Mouse (Mus musculus): ENCODE measurements around the gene Pigo. TPM values are rescaled to one million over a fixed set of nuclear protein-coding genes. Genes with fewer than 3 reads are reported as not detected.

Pigo gene
- total RNA-seq (2021) (10 to 100 TPM; 16.5 to 20.2 TPM), polyA plus RNA-seq (2012; rRNA removed) (21.3 and 25.4 TPM in 2 replicates)
- long read RNA-seq, full-length matches to known transcripts, result 3 of 25 reads
- long read RNA-seq, partial matches to known transcripts, result 8 of 25 reads
- long read RNA-seq, other reads (novel, unspliced or antisense), result 14 of 25 reads

DNA sequence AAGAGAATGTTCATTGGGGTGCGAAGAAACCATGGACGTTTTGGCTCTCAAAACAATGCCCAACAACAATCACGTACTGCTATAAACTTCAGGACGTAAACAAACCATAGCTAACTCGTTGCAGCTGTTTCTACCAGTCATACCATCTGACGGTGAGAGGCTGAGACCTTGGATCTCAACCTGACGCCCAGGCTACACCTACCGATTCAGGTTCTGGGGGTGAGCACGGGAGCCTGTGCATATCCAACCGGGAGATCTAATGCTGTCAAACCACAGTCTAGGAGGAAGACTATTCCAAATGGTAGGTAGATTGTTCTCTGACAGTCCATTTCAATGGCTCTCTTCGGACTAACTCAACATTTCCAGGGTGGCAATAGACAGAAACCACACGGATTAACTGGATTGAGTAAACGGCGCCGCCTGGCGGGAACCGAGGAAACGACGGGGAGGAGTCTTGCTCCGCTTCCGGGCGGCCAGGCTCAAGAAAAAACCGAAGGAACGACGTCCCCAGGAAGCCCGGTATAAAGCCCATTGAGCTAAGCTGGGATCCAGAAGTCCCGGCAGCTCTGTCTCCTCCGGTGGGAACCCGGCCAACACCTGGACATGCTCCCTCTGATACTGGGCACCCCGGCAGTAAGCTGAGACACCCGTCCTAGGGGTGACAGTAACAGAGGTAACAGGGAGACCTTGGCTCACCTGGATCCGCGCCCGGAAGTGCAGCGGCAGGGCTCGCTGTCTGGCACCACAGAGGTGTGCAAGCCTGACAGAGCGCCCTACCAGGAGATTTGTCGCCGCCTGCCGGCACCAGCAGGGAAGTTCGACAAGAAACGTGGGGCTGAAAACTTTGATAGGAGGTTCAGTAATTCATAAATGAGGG, at the start of gene Pigo:
Gene Pigo, minus strand, starts transcription at position 736 of the 877 bp plus-strand sequence.
- peak; percentile 96 for DNase-seq

DNA sequence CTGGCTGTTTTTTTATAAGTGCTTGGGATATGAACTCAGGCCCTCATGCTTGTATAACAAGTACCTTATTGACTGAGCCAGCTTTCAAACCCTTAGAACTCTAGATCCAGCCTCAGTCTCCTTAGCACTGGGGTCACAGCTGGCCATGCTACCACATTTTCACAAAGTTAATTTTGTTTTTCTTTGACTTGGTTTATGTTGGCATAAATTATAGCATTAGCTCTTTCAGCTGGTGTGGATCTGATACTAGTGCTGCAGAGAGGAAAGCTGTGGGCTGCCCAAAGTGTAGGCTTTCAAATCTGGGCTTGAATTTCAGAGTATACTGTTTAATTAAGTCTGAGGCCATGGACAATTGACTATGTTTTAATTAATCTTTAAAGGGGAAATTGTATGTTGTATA, 49.3 kb upstream of the Pigo start:
- DNase-seq, result no peak

DNA sequence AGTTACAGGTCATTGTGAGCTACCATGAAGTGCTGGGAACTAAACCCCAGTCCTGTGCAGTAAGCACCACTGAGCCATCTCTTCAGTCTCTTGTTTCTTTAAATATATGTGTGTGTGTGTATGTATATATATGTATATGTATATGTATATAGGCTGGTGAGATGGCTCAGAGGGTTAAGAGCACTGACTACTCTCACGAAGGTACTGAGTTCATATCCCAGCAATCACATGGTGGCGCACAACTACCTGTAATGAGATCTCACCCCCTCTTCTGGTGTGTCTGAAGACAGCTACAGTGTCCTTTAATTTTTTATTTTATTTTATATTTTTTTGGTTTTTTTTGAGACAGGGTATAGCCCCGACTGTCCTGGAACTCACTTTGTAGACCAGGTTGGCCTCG, 39.9 kb upstream of the Pigo start:
- DNase-seq, result no peak

DNA sequence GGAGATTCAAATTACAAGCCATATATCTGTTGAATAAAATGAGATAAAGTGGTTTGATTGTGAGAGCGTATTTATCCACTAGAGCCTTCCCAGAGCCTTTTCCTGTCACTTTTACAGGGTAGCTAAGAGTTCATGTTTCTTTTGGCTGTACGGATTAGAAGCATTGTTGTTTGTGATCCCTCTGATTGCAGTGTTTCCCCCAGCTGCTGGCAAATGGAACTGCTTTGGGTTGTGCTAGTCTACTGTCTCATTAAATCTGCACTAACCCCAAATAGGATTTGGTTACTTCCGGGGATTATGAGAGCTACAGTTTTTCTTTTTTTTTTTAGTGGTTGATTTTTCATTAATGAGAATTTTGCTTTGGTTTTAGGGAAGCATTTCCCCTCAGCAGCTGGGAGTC, 34.7 kb upstream of the Pigo start:
- DNase-seq, result no peak

DNA sequence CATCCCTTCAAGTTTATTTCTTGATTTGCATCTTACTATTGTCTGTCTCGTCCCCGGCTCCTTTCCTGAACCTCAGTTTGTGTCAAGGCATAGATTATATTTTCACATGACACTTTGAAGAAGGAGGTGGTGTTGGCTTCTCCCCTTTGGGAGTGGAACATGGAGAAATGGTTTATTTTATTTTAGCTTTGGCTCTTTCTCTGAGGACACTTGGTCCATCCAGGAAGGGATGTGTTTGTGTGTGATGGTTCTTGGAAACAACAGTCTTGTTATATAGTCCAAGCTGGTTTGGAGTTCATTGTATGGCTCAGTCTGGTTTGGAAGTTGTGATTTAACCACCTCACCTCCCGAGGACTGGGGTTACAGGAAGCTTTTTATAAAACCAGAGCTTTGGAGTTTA, 34.1 kb upstream of the Pigo start:
- DNase-seq, result no peak

DNA sequence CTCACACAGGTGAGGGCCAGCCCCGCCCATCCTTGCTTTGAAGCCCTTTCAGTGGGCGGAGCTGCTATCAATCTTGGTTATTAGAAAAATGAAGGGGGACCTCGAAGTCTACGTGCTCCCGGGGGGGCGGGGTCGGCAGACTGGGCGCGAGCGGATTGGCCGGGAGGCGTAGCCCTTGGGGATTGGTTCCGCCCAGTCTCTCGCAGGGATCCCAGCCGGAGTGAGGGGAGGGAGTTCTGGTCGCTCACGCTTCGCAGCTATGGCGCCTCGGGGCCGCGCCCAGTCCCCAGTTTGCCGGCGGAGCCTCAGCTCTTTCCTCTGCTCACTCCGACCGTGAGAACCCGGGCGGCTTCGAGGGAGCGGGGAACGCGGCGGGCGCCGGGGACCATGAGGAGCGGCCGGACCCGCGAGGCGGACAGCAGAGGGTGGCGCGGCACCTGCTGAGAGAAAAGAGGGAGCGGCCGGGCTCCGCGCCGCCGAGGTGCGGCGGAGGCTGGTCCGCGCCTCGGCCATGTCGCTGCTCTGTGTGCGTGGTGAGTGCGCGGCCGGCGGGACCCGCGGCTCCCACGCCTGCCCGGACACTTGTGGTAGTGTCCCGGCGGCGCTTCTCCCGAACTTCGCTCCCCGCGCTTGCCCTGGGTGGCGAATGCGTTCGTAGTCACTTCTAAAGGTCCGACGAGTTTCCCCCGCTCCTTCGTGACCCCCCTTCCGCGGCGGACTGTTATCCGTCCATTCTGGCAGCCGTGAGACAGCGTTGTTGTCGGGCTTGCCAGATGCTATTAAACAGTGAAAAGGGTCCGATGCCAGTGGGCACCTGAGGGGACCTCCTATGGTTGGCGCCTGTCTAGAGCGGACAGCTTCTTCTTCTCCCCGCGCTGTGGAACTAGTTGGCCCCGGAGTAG, 33.4 kb upstream of the Pigo start, which contains the start of gene Unc13b:
Gene Unc13b, plus strand, starts transcription at position 201 of the 902 bp plus-strand sequence.
- DNase-seq, result peak; percentile 98

DNA sequence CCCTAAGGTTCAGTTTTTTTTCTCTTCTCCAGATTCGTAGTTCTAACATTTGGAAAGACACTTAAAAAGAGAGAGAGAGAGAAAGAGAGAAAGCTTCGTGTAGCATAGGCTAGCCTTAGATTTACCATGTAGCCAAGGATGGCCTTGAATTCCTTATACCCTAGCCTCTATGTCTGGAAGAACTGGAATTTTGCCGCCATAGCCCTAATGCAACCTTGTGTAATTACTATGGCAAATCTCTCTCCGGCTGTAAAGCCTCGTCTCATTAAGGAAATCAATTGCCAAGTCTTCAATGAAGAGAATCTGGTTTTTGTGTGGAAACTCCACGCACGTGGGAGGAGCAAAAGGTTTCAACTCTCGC, 32.8 kb upstream of the Pigo start:
- no peak for DNase-seq

DNA sequence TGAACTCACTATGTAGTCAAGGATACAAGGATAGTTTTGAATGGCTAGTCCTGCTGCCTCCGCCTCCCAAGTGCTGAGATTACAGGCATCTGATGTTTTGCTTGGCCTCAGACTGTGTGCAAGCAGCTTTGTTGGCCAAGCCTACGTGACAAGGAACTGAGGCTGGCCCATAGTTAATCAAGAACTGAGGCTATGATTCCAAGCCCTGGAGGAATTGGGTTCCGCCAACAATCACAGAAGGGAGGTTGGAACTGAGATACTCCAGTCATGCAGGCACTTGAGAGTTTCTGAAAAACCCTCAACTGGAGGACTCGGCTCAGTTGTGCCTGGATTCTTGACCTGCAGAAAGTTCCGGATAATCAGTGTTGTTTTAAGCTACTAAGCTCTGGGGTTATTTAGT, 32.0 kb upstream of the Pigo start:
- DNase-seq, result no peak

DNA sequence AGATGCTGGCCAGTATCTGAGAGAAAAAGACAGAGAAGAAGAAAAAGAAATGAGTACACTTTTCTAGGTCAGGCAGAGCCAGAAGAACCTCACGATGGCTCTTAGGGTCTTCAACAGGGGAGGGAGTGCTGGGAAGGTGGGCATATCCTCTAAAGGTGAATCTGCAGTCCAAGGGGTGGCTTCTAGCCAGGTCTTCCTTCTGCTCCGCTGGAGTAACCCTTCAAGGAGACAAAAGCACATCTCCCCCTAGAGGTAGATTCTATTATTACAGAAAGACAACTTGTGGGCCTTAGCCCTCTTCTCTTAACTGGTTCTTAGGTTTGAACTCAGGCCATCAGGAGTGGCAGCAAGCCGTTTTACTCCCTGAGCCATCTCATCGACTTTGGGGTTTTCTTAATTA, 27.0 kb upstream of the Pigo start:
- no peak for DNase-seq

DNA sequence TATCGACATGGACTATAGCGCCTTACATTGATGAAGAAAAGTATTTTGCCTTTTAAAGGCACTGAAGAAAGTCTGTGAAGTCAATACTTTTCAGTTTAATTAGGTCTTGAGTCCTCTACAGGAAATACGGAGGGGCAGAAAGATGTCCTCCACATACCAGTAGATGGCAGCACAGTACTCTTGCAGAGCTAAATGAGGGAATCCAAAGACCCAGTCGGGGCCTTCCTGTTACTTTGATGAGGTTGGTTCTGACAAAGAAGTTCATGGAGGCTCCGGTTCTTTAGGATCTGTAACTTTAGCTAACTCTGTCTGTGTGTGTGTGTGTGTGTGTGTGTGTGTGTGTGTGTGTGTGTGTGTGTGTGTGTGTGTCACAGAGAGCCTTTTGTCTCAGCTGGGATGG, 21.6 kb upstream of the Pigo start:
- peak; percentile 77 for DNase-seq

DNA sequence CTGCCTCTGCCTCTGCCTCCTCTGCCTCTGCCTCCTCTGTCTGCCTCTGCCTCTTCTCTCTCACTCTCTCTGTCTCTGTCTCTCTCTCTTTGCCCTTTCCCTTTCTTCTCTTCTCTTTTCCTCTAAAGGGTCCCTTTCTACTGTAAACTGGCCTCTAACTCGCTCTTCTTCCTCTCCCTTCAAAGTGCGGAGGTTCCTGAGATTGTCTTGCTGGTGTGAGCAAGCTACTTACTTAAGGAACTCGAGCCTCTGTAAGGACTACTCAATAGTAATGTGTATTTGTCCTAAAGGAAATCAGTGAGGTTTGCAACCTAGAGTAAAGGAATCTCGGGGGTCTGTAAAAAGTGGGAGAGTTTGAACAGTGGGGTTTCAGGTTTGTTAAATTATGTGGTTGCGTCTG, 21.0 kb upstream of the Pigo start:
- DNase-seq, result no peak

DNA sequence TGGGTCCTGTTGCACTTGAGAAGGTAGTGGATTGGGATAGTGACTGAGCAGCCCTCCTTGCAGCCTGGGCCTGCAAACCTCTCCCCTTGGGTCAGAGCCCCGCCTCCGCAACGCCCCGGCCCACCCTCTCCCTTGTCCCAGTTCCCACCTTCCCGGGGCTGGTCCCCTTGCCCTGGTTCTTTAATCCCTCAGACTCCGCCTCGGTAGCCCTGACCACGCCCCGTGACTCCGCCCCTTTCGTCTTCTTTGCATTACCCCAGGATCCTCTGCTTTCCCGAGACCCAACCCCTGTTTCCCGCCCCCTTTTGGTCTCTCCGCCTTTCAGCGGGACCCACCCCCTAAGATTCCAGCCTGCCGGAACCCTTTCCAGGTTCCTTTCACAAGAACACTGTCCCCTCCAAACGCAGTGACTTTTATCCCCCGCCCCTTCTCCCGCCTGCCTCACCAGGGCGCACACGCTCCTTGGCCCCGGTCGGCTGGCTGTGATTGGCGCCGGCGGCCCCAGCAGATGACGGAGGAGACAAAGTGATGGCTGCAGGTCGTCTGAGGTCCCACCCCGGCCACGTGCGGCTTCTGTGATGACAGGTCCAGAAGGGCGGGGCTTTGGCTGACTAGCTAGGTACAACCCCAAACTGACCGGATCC, 20.2 kb upstream of the Pigo start, which contains the start of gene Fam214b:
Gene Fam214b, minus strand, starts transcription at position 562 of the 644 bp plus-strand sequence.
- peak; percentile 99 for DNase-seq

DNA sequence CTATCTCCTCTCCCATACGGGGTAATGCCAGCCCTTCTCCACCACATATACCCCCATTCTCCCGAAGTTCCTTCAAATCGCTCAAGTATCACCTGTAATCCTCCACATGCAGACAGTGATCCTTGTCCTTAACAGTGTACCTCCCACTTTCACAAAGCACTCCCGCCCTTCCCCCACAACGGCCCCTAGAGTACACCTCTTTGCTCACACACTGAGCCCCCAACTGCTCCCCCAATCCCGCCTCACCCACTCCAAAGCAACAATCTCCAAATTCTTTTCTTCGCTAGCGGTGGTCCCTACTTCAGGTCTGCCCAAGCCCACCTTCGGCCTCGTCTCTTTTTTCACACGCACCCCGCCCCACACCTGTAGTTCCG, 19.7 kb upstream of the Pigo start:
- no peak for DNase-seq

DNA sequence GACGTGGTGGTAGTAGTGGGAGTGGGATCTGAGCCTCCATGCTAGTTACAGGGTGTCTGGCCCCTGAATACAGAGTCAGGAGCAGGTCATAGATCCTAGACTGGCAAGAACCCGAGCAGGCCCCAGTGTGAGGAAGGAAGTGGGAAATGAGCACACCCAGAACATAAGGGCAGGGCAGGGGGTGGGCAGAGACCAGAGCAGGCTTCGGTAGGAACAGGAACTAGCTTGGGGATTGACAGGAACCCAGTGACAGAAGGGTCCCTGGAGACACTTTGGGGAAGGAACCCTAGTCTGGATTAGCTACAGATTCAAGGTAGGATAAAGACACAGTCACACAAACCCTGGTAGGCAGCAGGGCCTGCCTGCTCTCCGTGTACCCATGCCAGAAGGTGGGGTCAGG, 19.1 kb upstream of the Pigo start:
- DNase-seq, result peak; percentile 52

DNA sequence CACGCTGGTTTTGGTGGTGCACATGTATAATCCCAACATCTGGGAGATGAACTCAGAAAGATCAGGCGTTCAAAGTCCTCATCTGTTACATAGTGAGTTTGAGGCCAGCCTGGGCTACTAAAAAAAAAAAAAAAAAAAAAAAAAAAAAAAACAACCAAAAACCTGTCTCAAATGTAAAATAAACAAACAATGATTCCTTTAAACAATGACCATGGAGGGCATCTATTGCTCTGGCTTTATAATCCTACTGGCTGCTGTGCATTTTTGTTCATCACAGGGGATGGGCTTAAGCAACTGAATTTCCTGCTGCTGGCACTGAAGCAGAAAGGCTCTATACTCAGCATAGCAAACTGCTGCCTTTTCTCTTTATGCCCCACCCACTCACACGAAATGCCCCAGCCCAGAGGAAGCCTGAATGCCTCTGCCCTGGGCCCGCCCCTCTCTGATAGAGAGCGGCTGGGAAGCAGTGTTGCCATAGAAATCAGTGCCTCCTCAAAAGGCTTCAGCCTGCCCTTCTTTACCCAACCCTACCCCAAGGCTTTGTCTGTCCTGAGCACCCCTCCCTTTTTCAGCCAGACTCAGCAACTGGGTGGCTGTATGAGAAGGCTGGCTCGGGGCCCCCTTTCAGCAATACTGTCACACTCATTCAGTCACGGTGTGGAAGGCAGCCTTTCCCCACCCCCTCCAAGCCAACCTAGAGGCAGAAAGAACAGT, 18.2 kb upstream of the Pigo start:
- peak; percentile 86 for DNase-seq

DNA sequence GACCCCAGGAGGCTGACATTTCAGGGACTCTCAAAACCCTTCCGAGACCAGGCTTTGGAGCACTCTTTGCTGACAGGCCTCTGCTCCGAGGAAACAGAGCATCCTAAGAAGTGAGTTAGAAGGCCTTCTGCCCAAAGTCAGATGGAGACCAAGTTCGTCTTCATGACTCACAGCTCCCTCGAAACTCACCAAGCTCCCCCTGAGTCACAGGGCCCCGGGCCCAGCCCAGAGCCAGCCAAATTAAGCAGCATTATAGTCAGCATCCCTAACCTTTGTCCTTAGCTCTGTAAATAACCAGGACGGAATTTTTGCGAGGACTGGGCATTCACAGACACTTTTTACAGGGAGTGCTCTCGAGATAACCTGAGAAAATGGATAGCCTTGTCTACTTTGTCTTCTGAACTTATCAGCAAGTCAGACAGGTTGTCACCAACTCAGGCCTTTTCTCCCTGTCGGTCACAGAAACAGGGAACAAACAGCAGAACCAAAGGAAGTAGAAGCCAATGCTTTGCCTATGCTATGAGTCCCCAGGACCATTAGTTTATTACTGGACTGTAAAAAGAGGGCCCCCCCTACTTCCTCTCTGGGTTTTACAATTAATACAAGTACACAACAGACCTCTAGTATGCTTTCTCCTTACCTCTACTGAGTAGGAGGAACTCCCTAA, 15.4 kb upstream of the Pigo start:
- DNase-seq, result peak; percentile 79

DNA sequence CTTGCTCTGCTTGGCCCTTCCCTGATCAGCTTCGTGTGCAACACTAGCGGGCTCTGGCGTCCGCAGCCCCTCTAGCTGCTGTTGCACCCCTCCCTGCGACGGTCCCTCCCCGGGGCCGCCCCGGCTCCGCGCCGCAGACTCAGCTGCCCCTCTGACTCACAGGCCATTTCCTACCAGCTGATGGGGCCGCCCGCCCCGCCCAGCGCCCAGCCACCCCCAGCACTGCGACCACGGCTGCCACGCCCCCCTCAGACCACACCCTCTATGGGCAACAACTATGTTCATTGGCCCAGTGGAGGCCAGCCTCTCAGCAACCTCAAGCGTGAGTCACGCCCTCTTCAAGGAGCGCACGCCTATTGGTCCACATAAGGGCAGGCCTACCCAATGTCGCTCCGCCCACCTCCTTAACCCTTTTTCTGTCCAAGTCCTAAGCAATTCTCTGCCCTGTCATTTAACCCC, 14.5 kb upstream of the Pigo start:
- DNase-seq, result peak; percentile 98

DNA sequence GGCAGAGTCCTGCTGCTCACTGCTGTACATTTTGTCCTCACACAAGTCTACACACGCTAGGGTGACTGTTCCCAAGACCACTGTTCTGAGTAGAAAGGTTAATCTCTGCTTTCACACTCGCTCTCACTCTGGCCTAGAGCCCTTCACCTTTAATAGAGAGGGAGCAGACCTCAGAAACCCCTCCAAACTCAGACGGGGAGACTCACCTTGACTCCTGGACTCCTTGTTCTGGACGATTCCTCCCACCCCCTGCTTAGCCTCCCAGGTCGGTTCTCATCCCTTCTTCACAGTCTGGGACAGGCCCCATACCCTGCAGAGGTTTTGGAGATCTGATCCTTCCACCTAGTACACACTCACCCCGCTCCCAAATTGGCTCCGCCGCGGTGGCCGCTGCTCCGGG, 14.0 kb upstream of the Pigo start:
- DNase-seq, result no peak

DNA sequence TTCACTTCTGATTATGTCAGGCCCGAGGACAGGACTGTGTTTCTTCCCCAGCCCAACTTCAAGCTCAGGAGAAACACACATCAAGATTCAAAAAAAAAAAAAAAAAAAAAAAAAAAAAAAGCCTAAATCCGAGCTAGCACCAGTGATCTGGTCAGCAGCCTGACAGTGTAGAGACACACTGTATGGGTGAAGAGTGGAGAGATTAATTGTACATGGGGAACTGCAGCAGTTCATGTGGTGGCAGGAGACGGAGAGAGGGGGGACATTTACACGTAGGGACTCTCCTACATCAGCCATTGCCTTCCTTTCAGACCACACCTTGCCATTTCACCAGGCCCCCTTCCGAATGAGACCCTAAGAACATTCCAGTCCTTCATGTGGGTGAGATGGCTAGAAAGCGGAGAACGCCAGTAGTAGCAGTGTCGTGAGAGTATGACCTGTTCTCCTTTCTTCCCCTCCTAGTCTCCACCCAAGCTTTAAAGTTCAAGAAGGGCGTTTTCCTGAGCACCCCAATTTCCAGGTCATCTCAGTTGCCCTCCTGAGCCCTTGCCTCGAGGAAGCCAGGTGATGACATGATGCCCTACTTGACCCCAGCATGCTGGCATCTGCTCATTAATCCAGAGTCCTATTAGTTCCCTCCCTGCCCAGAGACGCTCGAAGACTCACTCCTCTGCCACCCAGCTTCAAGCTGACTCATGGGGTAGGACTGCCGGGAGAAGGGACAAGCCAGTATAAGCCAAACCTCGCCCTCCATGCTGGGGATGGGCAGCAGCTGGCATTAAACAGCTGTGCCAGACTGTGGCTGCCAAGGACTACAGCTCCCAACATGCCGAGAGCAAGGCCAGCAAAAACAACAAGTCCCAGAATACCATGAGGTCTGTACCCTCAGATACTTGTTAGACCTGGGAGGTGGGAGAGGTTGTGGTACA, 13.2 kb upstream of the Pigo start:
- DNase-seq, result peak; percentile 91

Data from adrenal gland, adult 2 months (tissue).